Mouse (Mus musculus) heart, embryonic 16.5 days (tissue): Measurements from ENCODE around the gene Mak. TPM values are rescaled to one million over a fixed set of nuclear protein-coding genes. Genes with fewer than 3 reads are reported as not detected.
"Not testable (repeated sequence)": the region's sequence is repeated elsewhere in the genome, so short reads cannot be mapped to it uniquely, and the experiment has no call there.

Experiments
- ATAC-seq: fragments of 200-750 bp; cut with Nextera tagmentation; replicated peaks from 2 replicates; pipeline ENCODE4 v1.8.0; 2017; ENCODE audit warnings: moderate number of reproducible peaks; ENCODE audit not compliant: insufficient read depth, low FRiP score; ENCODE audit errors: extremely low read depth
- H3K27ac ChIP-seq: fragments of 300-500 bp; sonication (generic); 2 replicates; pipeline ENCODE4 v1.5.1; 2014; ENCODE audit warnings: mild to moderate bottlenecking, low read length, control low read depth, moderate library complexity
- H3K27me3 ChIP-seq: fragments of 300-500 bp; sonication (generic); 2 replicates; pipeline ENCODE4 v1.6.1; 2014; ENCODE audit warnings: low read length, mixed read lengths; ENCODE audit not compliant: control insufficient read depth, insufficient read depth
- H3K36me3 ChIP-seq: fragments of 300-500 bp; sonication (generic); 2 replicates; pipeline ENCODE4 v1.6.1; 2014; ENCODE audit not compliant: control insufficient read depth, insufficient read depth
- H3K4me1 ChIP-seq: fragments of 300-500 bp; sonication (generic); 2 replicates; pipeline ENCODE4 v1.6.1; 2014; ENCODE audit warnings: low read length, mixed read lengths; ENCODE audit not compliant: control insufficient read depth, insufficient read depth
- H3K4me2 ChIP-seq: fragments of 300-500 bp; sonication (generic); 2 replicates; pipeline ENCODE4 v1.6.1; 2014; ENCODE audit warnings: low read depth, mild to moderate bottlenecking, control low read depth, low read length
- H3K4me3 ChIP-seq: fragments of 300-500 bp; sonication (generic); 2 replicates; pipeline ENCODE4 v1.5.1; 2014; ENCODE audit warnings: mild to moderate bottlenecking, control low read depth, low read length
- H3K9ac ChIP-seq: fragments of 300-500 bp; sonication (generic); 2 replicates; pipeline ENCODE4 v1.6.1; 2014; ENCODE audit warnings: low read length, control low read depth
- H3K9me3 ChIP-seq: fragments of 300-500 bp; sonication (generic); replicated peaks from 2 replicates; pipeline ENCODE4 v1.6.1; 2016; ENCODE audit warnings: low read length; ENCODE audit not compliant: control insufficient read depth
- WGBS: fragments of 180-500 bp; shearing (Covaris S2); extraction: QIAGEN DNeasy Blood & Tissue Kit; methylation state at CpG from one replicate; pipeline ENCODE4 v1.1.7; 2014; 5-methylcytosine and 5-hydroxymethylcytosine counted together
- polyA plus RNA-seq: library from polyadenylated mRNA; unstranded; fragments of >200 nt; fragmentation: Nextera tagmentation; extraction: Ambion mirVana; gene quantifications from 2 replicates; pipeline ENCODE4 v1.2.1, GENCODE M21; 2015

Mak gene
- polyA plus RNA-seq, 1 experiment from 2014 or later = 0.16 TPM

- Histone ChIP-seq H3K9ac (peak within 1 kb of the TSS; percentile 80), H3K27ac (peak within 1 kb of the TSS; percentile 91), H3K9me3 (no peaks in the 10 kb centered on the region), H3K4me2 (peak within 1 kb of the TSS; percentile 67), H3K36me3 (peaks cover 19% of the 10 kb centered on the region), H3K27me3 (no peaks in the 10 kb centered on the region), H3K4me1 (peaks cover 16% of the 10 kb centered on the region), H3K4me3 (peak within 1 kb of the TSS; percentile 76)
- ATAC-seq = peak; percentile 99
- WGBS = under 1% methylated on average over 43 of the region's 43 CpGs
These were observed 63.5 kb downstream of the Mak start, which contains the start of gene Tmem14c for GRCm38 (mm10) chr13:41015829-41016634. Tmem14c (plus strand) TSS chr13:41016292.

GRCm38 (mm10) chr13:41008946-41009345, 70.6 kb downstream of the Mak start:
- Histone ChIP-seq H3K36me3 (peaks cover 48% of the 10 kb centered on the region), H3K27ac (no peak overlapping the region), H3K9me3 (no peaks in the 10 kb centered on the region), H3K9ac (no peak overlapping the region), H3K4me1 (no peaks in the 10 kb centered on the region), H3K27me3 (no peaks in the 10 kb centered on the region), H3K4me3 (no peak overlapping the region), H3K4me2 (no peak overlapping the region)
- ATAC-seq = no peak
- 76% methylated on average over 8 of the region's 8 CpGs for WGBS

- peaks cover 48% of the 10 kb centered on the region for H3K36me3 ChIP-seq
- H3K27me3 ChIP-seq = no peaks in the 10 kb centered on the region
- H3K4me1 ChIP-seq = no peaks in the 10 kb centered on the region
- no peak overlapping the region for H3K27ac ChIP-seq
- WGBS = 91% methylated on average over 10 of the region's 10 CpGs
- no peak for ATAC-seq
- no peak overlapping the region for H3K9ac ChIP-seq
- no peak overlapping the region for H3K4me3 ChIP-seq
- no peaks in the 10 kb centered on the region for H3K9me3 ChIP-seq
- H3K4me2 ChIP-seq = no peak overlapping the region
These were observed 71.2 kb downstream of the Mak start for GRCm38 (mm10) chr13:41008271-41008670.

- Histone ChIP-seq H3K4me1 (peaks cover 7% of the 10 kb centered on the region), H3K9me3 (no peaks in the 10 kb centered on the region), H3K27ac (no peak overlapping the region), H3K36me3 (peaks cover 39% of the 10 kb centered on the region), H3K27me3 (no peaks in the 10 kb centered on the region), H3K9ac (no peak overlapping the region), H3K4me3 (no peak overlapping the region), H3K4me2 (no peak overlapping the region)
- 95% methylated on average over 4 of the region's 4 CpGs for WGBS
- ATAC-seq = no peak
These were observed 73.3 kb downstream of the Mak start for GRCm38 (mm10) chr13:41006244-41006643.

GRCm38 (mm10) chr13:41002001-41002400, 77.5 kb downstream of the Mak start:
- Histone ChIP-seq H3K27ac (no peak overlapping the region), H3K9me3 (no peaks in the 10 kb centered on the region), H3K36me3 (peaks cover 13% of the 10 kb centered on the region), H3K4me3 (no peak overlapping the region), H3K9ac (no peak overlapping the region), H3K4me1 (peaks cover 11% of the 10 kb centered on the region), H3K27me3 (no peaks in the 10 kb centered on the region), H3K4me2 (peak overlapping the region; percentile 80)
- WGBS = 82% methylated on average over 5 of the region's 5 CpGs
- no peak for ATAC-seq

- H3K4me1 ChIP-seq = peaks cover 11% of the 10 kb centered on the region
- no peaks in the 10 kb centered on the region for H3K9me3 ChIP-seq
- WGBS = under 1% methylated on average over 58 of the region's 58 CpGs
- H3K27me3 ChIP-seq = no peaks in the 10 kb centered on the region
- H3K9ac ChIP-seq = peak within 1 kb of the TSS; percentile 94
- peak within 1 kb of the TSS; percentile 95 for H3K27ac ChIP-seq
- peaks cover 11% of the 10 kb centered on the region for H3K36me3 ChIP-seq
- peak; percentile 95 for ATAC-seq
- peak within 1 kb of the TSS; percentile 100 for H3K4me3 ChIP-seq
- H3K4me2 ChIP-seq = peak within 1 kb of the TSS; percentile 80
These were observed 78.4 kb downstream of the Mak start, which contains the start of gene Pak1ip1 for GRCm38 (mm10) chr13:41000926-41001639. Pak1ip1 (plus strand) TSS chr13:41001023.

- 0% methylated on average over 25 of the region's 25 CpGs for WGBS
- peaks cover 11% of the 10 kb centered on the region for H3K4me1 ChIP-seq
- no peaks in the 10 kb centered on the region for H3K9me3 ChIP-seq
- peak overlapping the region; percentile 80 for H3K4me2 ChIP-seq
- peaks cover 5% of the 10 kb centered on the region for H3K36me3 ChIP-seq
- H3K9ac ChIP-seq = peak overlapping the region; percentile 94
- peak; percentile 37 for ATAC-seq
- no peaks in the 10 kb centered on the region for H3K27me3 ChIP-seq
- H3K4me3 ChIP-seq = peak overlapping the region; percentile 100
- H3K27ac ChIP-seq = peak overlapping the region; percentile 95
These were observed 79.2 kb downstream of the Mak start for GRCm38 (mm10) chr13:41000140-41000925.

GRCm38 (mm10) chr13:40998537-40998936, 81.0 kb downstream of the Mak start:
- not testable (repeated sequence) for H3K4me2 ChIP-seq

More at GRCm38 (mm10) chr13:40998537-40998936, 81.0 kb downstream of the Mak start:
- WGBS = 88% methylated on average over 5 of the region's 5 CpGs
- not testable (repeated sequence) for H3K4me3 ChIP-seq, H3K9ac ChIP-seq, H3K27ac ChIP-seq, ATAC-seq, H3K9me3 ChIP-seq, H3K36me3 ChIP-seq, H3K27me3 ChIP-seq
- H3K4me1 ChIP-seq = peaks cover 11% of the 10 kb centered on the region
